Mouse (Mus musculus) small intestine, adult 2 months (tissue): ENCODE data around the gene Dbp.
A peak's percentile ranks its signal among the peaks of the same experiment; 100 is the strongest.

Experiments
- CTCF ChIP-seq: fragments of 200-500 bp; IDR thresholded peaks from 2 replicates; pipeline ENCODE4 v1.5.1; 2012; ENCODE audit warnings: low read depth, mild to moderate bottlenecking, control low read depth, inconsistent platforms, low read length, moderate library complexity, mixed read lengths; ENCODE audit not compliant: insufficient replicate concordance, insufficient read length; ENCODE audit errors: extremely low read depth
- POLR2A ChIP-seq: fragments of 200-500 bp; IDR thresholded peaks from 2 replicates; pipeline ENCODE4 v1.6.1; 2012; ENCODE audit warnings: low read depth, mild to moderate bottlenecking, control low read depth, inconsistent platforms, low read length, moderate library complexity

DNA sequence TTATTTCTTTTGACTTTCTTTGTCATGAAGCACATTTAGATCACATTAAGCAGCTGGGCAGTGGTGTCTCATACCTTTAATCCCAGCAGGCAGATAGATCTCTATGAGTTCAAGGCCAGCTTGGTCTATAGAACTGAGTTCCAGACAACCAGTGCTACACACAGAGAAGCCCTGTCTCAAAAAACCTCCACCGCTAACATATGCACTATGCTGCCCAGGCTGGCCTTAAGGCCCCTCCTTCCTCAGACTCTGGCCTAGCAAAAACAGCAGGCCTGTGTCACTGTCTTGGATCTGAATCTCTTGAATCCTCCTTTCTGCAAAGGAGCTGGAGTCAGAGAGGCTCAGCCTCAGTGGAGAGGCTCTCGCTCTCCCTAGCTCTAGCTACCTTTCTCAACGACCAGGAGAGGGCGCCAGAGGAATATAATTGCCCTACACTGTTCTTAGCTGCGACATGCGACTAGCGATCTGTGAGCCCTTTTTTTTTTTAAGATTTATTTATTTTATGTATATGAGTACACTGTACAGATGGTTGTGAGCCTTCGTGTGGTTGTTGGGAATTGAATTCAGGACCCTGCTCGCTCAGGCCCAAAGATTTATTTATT, 34.4 kb downstream of the Dbp start:
- TF ChIP-seq POLR2A (no peak), CTCF (peak; percentile 82; the same call in 1 of the 2 replicates)
